Mouse (Mus musculus) MEL (cell line): ENCODE results near the gene Hprt.

Experiments used
- CTCF ChIP-seq, 3 experiments: IDR thresholded peaks in 2 of 3; conservative IDR thresholded peaks in 1 of 3; 2 replicates each; pipeline ENCODE4 v1.5.1; 2011 to 2012; ENCODE audit warnings: low read length in 3 of 3, low read depth in 2 of 3, mild to moderate bottlenecking in 2 of 3, improper control_type of control experiment in 1 of 3, inconsistent platforms in 1 of 3, mixed read lengths in 1 of 3, moderate library complexity in 1 of 3; ENCODE audit not compliant: control insufficient read depth in 1 of 3, insufficient read depth in 1 of 3, poor library complexity in 1 of 3, severe bottlenecking in 1 of 3
- E2F4 ChIP-seq: IDR thresholded peaks from 2 replicates; pipeline ENCODE4 v1.6.1; 2011; ENCODE audit warnings: low read depth, low read length, improper control_type of control experiment, borderline replicate concordance
- GATA1 ChIP-seq: IDR thresholded peaks from 2 replicates; pipeline ENCODE4 v1.6.1; 2011; ENCODE audit warnings: low read depth, low read length, improper control_type of control experiment
- HCFC1 ChIP-seq: IDR thresholded peaks from 2 replicates; pipeline ENCODE4 v1.6.1; 2012; ENCODE audit warnings: low read depth, mild to moderate bottlenecking, inconsistent platforms, low read length, improper control_type of control experiment, moderate library complexity
- JUND ChIP-seq: IDR thresholded peaks from 2 replicates; pipeline ENCODE4 v1.6.1; 2011; ENCODE audit warnings: low read depth, mild to moderate bottlenecking, improper control_type of control experiment, low read length
- KAT2A ChIP-seq: conservative IDR thresholded peaks from 2 replicates; pipeline ENCODE4 v1.6.1; 2012; ENCODE audit warnings: low read depth, low read length, improper control_type of control experiment, inconsistent platforms
- MAFK ChIP-seq: IDR thresholded peaks from 2 replicates; pipeline ENCODE4 v1.6.1; 2011; ENCODE audit warnings: low read depth, mild to moderate bottlenecking, low read length, improper control_type of control experiment, borderline replicate concordance
- MAZ ChIP-seq: IDR thresholded peaks from 2 replicates; pipeline ENCODE4 v1.6.1; 2012; ENCODE audit warnings: low read depth, mild to moderate bottlenecking, inconsistent platforms, low read length, improper control_type of control experiment
- MXI1 ChIP-seq: IDR thresholded peaks from 2 replicates; pipeline ENCODE4 v1.6.1; 2011; ENCODE audit warnings: mild to moderate bottlenecking, low read depth, low read length, improper control_type of control experiment
- NRF1 ChIP-seq: IDR thresholded peaks from 2 replicates; pipeline ENCODE4 v1.6.1; 2014; ENCODE audit warnings: low read depth, mild to moderate bottlenecking, inconsistent platforms, low read length, improper control_type of control experiment, moderate library complexity; ENCODE audit not compliant: poor library complexity, insufficient read depth, severe bottlenecking
- POLR2A ChIP-seq, 2 experiments: IDR thresholded peaks; 2 replicates each; pipeline ENCODE4 v1.6.1; 2011 to 2012; ENCODE audit warnings: low read length in 2 of 2, mild to moderate bottlenecking in 2 of 2, control low read depth in 1 of 2, improper control_type of control experiment in 1 of 2, low read depth in 1 of 2, moderate library complexity in 1 of 2; ENCODE audit not compliant: control insufficient read depth in 1 of 2, insufficient read depth in 1 of 2, poor library complexity in 1 of 2
- SIN3A ChIP-seq: IDR thresholded peaks from 2 replicates; pipeline ENCODE4 v1.6.1; 2012; ENCODE audit warnings: low read length, improper control_type of control experiment, inconsistent platforms
- SMC3 ChIP-seq: IDR thresholded peaks from 2 replicates; pipeline ENCODE4 v1.6.1; 2011; ENCODE audit warnings: low read depth, low read length, improper control_type of control experiment
- ZNF384 ChIP-seq: IDR thresholded peaks from 2 replicates; pipeline ENCODE4 v1.6.1; 2012; ENCODE audit warnings: low read depth, mild to moderate bottlenecking, inconsistent platforms, low read length, improper control_type of control experiment

DNA sequence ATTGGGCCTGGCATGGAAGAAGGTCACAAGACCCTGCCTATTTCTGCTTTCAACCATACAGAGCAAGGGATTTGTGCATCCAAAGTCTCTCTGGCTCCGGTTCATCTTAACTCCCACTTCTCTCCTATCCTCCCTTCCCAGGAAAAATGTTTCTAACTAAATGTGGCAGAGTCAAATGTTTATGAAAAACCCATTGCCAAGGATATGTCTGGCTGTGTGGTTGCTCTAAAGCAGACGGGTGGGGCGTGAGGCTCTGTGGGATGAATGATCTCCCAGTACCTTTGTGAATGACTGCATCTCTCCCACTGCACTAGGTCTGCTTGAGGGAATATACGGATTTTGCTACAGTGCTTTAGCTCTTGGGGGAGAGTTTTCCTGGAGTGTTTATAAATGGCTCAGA lies 58.1 kb downstream of the Hprt start:
- TF ChIP-seq SIN3A (no peak), GATA1 (no peak), POLR2A (IDR thresholded peaks at IDR 0.05; ENCODE audit: control insufficient read depth in 1 of 2, insufficient read depth in 1 of 2, low read depth in 1 of 2, low read length in 2 of 2, poor library complexity in 1 of 2) (no peak), ZNF384 (no peak), HCFC1 (no peak), MAZ (no peak), NRF1 (no peak), CTCF (IDR thresholded peaks at IDR 0.05 in 2 of 3, conservative IDR thresholded peaks at IDR 0.05 in 1 of 3; ENCODE audit: control insufficient read depth in 1 of 3, insufficient read depth in 1 of 3, low read depth in 2 of 3, low read length in 3 of 3, poor library complexity in 1 of 3, severe bottlenecking in 1 of 3) (no peak), SMC3 (no peak), KAT2A (no peak), MAFK (no peak), JUND (no peak), MXI1 (no peak), E2F4 (no peak)
